Mouse (Mus musculus) left cerebral cortex, adult 6 months (tissue): ENCODE results near the gene BC035044. TPM values are rescaled to one million over a fixed set of nuclear protein-coding genes. Genes with fewer than 3 reads are reported as not detected.

Experiments used
- long read RNA-seq, 2 experiments: library from polyadenylated mRNA; unstranded; transcript quantifications; one replicate each; pipeline ENCODE4 v2.0.0; 2019 to 2020
- polyA plus RNA-seq: library from polyadenylated mRNA; unstranded; fragments of <200 nt; fragmentation: Nextera tagmentation; gene quantifications from 2 replicates; pipeline ENCODE4 v1.2.3, GENCODE M21; 2021

Gene BC035044
- 1.0 and 1.2 TPM in 2 replicates for polyA plus RNA-seq
- long read RNA-seq, experiment 1, transcript BC035044-201 (3 exons, 1,568 nt), result major isoform, 6 of 8 reads
- long read RNA-seq, experiment 1, partial matches to known transcripts, result 0 of 8 reads
- long read RNA-seq, experiment 1, other reads (novel, unspliced or antisense), result 2 of 8 reads
- long read RNA-seq, experiment 2, partial matches to known transcripts, result 0 of 2 reads
- long read RNA-seq, experiment 2, other reads (novel, unspliced or antisense), result 0 of 2 reads

DNA sequence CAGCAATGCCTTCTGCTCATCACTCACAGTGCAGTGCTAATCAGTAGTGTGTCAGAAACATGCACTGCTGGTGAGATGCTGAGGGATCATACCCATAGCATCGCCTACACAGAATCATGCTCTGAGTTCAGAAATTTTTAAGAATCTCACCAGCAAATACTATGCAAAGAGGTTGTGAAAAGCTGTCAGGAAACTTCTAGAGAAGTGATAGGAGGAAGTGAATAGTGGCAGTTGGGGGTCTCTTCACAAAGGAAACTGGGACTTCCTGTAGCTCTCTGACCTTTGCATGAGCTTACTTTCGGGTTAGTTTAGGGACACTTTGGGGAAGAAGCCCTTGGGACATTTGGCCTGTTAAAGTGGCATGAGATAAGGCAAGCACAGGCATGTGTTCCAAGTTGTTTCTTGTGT lies at the start of gene BC035044:
BC035044 (minus strand) TSS at position 179 of the 408 bp plus-strand sequence.

DNA sequence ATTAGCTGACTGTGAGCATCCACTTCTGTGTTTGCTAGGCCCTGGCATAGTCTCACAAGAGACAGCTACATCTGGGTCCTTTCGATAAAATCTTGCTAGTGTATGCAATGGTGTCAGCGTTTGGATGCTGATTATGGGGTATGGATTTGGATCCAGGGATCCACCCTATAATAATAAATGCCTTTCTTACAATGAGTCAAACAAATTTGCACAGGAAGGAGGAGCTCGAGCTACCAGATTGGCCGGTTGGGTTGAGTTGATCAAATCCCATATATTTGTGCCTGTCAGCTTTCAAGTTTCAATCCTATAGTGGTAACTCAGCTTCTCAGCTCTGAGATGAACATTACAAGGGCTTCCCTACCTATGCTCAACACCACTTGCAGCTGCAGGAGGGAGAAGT lies 43.2 kb upstream of the BC035044 start, which contains the start of gene Clec2g:
Clec2g (plus strand) TSS at position 301 of the 400 bp plus-strand sequence.

DNA sequence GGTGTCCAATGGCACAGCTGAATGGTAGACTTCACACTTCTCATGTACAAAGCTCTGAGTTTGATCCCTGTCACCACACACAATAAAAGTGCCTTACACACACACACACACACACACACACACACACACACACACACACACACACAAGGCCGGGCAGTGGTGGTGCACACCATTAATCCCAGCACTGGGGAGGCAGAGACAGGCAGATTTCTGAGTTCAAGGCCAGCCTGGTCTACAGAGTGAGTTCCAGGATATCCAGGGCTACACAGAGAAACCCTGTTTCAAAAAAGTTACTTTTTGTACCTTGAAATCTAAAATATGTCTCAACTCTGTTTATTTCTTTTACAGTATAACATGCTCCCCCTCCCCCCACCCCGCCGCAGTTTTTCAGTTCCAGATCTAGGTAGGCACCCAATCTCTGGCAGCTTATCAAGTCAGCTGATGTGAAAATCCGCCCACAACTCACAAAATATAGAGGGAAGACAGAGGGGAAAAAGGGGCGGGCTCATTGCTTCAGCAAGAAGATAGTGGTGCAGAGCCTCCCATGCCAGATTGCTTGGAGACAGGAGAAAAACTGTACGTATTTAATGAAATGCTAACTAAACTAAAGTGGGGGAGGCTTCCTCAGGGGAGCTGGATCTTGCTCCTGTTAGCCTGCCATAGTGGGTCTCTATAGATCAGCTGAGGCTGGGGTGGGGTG lies 3.7 kb downstream of the BC035044 start, which contains the start of gene Clec2i:
Clec2i (plus strand) TSS at position 498 of the 700 bp plus-strand sequence.

DNA sequence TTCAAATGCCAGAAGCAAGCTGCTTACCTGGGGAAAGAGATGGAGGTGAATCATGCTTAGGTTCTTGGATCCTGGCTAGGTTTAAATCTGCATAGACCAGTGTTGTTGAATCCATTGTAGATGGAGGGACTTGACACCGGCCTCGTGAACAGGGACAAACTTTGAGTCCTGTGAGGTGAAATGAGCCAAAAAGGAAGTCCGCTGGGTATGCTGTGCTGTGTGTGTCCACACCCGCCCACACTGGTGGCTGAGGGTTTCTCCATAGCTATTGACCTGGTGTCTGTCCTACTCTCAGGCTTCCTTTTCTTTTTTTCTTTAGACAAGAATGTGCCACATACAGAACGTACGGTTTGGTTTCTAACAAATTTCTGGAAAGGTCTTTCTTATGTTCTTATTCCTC lies 64.8 kb downstream of the BC035044 start, which contains the start of the genes Gm44511 and Klrb1b:
Gm44511 (minus strand) TSS at position 184 of the 400 bp plus-strand sequence.
Klrb1b (minus strand) TSS at position 200 of the 400 bp plus-strand sequence.

Other genes starting within 250 kb of the BC035044 start
- gene Clec2h, start 228.7 kb downstream of the BC035044 start, polyA plus RNA-seq, result not detected in 2 replicates
- not detected in 2 replicates for gene Klrb1, start 168.1 kb downstream of the BC035044 start, polyA plus RNA-seq
- not detected in 2 replicates for gene Klrb1c, start 101.9 kb downstream of the BC035044 start, polyA plus RNA-seq
- not detected in 2 replicates for gene Gm44511, start 64.8 kb downstream of the BC035044 start, polyA plus RNA-seq
- gene Klrb1b, start 64.8 kb downstream of the BC035044 start, polyA plus RNA-seq, result not detected in 2 replicates
- not detected in 2 replicates for gene Clec2i, start 3.5 kb downstream of the BC035044 start, polyA plus RNA-seq
- not detected in 2 replicates for gene Clec2g, start 43.3 kb upstream of the BC035044 start, polyA plus RNA-seq
- not detected in 2 replicates for gene Klrb1f, start 154.8 kb upstream of the BC035044 start, polyA plus RNA-seq
- 0.09 TPM in 1 of 2 replicates, not detected in the other for gene Clec2e, start 209.8 kb upstream of the BC035044 start, polyA plus RNA-seq